Mouse (Mus musculus): ENCODE results near the gene Prkn.

Prkn gene

DNA sequence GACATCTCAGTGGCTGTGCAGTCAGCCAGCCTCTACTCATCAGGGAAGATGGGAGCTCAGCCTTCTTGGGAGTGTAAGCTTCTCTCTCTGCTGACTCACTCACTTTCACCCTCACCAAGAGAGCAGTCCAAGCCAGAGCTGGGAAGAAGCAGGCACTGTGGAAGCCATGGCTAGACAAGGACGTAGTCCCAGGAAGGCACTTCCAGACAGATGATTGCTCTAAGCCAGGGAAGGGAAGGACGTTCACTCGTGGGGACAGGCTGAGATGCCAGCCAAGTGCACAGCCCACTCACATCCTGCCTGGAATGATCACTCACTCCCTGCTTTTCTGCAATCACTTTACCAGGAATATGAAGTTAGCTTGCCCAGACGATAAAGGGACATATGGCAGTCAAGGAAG is 430.0 kb downstream of the Prkn start:
- no peak for DNase-seq (ENCODE audit: low spot score)

DNA sequence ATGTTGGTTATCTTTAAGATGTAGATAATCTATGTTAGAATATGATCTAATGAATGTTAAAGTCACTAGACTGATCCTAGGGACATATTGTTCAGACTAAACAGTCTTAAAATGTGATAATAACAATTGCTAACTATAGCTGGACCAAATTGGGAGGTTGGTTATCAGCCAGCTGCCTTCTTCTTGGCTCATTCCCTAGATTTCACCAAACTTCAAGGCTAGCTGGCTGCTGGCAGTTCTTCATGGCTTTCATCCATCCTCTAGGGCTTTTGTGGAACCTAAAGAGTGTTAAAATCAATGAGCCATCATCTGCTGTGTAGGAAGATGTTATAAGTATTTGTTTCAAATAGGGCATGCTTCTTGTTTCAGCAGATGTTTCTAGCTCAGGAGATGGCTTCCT is 431.7 kb downstream of the Prkn start:
- no peak for DNase-seq (ENCODE audit: low spot score)

- no peak for DNase-seq (ENCODE audit: low spot score)
Measured at GRCm38 (mm10) chr17:11284246-11284645, 444.1 kb downstream of the Prkn start.

DNA sequence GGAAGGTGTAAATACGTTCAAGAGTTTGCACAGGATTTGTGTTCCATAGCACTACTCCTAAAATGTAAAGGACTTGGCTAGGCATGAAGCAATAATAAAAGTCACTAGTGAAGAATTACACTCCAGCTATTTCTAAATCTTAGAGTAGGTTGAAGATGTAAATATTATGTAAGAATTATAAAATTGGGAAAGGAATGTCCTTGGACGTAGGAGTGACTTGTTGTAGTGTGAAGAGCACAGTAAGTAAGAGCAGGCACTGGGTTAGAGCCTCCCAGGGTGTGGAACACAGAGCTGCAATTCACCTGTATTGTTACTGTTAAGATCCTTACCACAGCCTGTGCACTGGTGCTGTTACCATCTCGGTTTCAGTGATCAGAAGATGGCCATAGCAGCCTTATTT is 450.0 kb downstream of the Prkn start:
- no peak for DNase-seq (ENCODE audit: low spot score)

DNA sequence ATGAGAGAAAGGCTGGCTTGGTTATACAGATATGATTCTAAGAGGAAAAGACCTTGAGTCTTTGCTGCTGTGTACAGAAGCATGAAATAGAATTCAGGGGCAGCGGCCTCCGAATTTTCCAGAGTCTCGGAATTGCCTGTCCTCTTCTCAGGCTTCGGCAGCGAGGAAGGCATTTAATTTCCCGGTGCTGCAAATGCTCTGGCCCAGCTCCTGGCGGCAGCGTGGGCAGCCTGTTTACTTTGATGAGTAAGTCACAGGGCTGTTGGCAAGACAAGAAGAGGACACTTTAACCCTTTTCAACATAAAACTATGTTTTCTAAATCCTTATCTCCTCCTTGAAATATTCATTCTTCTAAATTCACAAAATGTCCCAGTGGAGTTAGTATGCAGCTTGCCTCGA is 462.9 kb downstream of the Prkn start:
- DNase-seq (ENCODE audit: low spot score), result no peak

GRCm38 (mm10) chr17:11309843-11310242 is 469.7 kb downstream of the Prkn start:
- DNase-seq (ENCODE audit: low spot score), result no peak

GRCm38 (mm10) chr17:11314163-11314562 is 474.0 kb downstream of the Prkn start:
- DNase-seq (ENCODE audit: low spot score), result no peak

GRCm38 (mm10) chr17:11315675-11316074 is 475.5 kb downstream of the Prkn start:
- DNase-seq (ENCODE audit: low spot score), result no peak

DNA sequence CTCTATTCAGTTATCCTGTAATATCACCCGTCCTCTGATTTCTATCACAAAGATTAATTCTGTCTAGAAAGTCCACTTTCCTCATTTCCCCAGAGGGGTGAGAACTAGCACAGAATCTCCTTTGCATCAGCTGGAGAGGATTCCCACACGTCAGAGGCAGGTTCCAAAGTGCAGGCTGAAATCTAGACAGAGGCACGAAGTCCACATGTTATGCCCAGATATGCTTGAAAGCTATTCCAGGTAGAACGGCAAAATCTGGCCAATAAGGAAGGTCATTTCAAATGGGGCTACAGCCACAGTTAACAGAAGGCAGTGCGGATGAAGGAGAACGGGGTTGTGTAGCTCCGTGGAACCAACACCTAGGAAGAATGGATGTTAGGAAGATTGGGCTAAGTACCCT is 478.8 kb downstream of the Prkn start:
- no peak for DNase-seq (ENCODE audit: low spot score)

GRCm38 (mm10) chr17:11319666-11320360 is 479.6 kb downstream of the Prkn start:
- no peak for DNase-seq (ENCODE audit: low spot score)

GRCm38 (mm10) chr17:11332081-11332480 is 491.9 kb downstream of the Prkn start:
- DNase-seq (ENCODE audit: low spot score), result no peak

DNA sequence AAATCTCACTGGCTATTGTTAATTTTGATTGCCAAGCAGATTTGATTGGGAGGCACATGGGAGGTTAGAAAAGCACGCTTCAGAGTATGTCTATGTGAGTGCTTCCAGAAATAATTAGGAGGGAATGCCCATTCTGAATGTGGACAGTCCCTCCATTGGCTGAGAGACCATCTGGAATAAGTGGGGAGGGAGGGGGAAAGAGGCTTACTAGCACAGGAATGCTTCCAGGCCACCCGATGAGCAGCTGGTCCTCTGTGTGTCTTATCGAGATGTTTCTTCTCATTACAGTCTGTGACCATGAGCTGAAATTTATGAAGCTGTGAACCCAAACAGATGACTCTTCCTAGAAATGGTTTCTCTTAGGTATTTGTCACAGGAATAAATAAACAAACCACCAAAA is 493.6 kb downstream of the Prkn start:
- DNase-seq (ENCODE audit: low spot score), result no peak

- no peak for DNase-seq (ENCODE audit: low spot score)
Measured at GRCm38 (mm10) chr17:11336156-11336555, 496.0 kb downstream of the Prkn start.

DNA sequence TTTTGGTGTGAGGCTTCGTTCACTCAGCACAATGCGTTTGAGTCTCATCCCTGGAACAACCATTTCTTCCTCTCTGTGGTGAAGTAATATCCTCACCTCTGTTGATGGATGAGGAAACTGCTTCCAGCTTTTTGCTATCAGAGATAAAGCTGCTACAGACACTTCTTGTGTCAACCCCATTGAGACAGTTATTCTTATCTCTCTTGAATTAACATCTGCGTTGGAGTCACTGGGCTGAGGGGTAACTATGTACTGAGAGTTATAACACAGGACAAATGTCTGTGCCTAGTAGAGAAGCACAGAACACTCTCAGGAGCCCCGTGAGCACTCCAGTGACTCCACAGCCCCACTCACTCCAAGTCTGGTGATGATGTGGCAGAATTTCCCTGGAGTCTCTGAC is 500.2 kb downstream of the Prkn start:
- DNase-seq (ENCODE audit: low spot score), result no peak

GRCm38 (mm10) chr17:11346310-11346709 is 506.1 kb downstream of the Prkn start:
- no peak for DNase-seq (ENCODE audit: low spot score)

DNA sequence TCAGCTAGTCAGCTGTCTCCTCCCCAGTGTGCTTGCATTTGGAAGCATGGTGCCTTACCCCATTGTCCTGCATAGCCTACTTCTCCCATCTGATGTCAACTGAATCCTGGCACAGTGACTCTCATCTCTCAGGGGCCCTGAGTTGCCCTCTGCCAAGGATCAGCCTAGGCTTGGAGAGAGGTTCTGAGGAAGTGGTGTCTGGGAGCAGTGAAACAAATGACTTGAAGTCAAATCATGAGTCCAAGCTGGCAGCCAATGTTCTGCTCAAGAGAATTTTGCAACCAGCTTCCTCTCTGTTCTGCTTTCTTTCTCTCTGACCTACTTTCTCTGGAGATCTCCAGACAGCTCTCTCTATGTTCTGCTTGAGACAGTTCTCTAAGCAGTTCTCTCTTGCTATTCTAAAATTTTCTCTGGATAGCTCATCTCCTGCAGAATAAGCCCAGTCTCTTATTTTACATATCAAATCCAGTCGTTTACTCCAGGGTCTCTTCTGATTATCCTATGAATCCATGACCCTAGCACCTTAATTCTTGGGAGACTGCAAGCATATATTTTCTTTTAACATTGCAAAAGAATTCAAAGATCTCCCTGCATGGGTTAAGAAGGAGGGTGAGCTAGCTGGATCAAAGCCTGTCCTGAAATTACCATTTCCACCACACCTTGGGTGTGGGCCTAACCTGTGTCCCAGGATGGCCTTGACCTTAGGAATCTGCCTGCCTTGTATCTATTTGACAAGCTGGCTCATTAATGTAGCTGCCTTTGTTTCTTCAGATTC is 512.8 kb downstream of the Prkn start:
- DNase-seq (ENCODE audit: low spot score), result no peak

GRCm38 (mm10) chr17:11353553-11353945 is 513.4 kb downstream of the Prkn start:
- no peak for DNase-seq (ENCODE audit: low spot score)

- no peak for DNase-seq (ENCODE audit: low spot score)
Measured at GRCm38 (mm10) chr17:11354348-11354747, 514.2 kb downstream of the Prkn start.

GRCm38 (mm10) chr17:11375461-11375860 is 535.3 kb downstream of the Prkn start:
- no peak for DNase-seq (ENCODE audit: low spot score)

DNA sequence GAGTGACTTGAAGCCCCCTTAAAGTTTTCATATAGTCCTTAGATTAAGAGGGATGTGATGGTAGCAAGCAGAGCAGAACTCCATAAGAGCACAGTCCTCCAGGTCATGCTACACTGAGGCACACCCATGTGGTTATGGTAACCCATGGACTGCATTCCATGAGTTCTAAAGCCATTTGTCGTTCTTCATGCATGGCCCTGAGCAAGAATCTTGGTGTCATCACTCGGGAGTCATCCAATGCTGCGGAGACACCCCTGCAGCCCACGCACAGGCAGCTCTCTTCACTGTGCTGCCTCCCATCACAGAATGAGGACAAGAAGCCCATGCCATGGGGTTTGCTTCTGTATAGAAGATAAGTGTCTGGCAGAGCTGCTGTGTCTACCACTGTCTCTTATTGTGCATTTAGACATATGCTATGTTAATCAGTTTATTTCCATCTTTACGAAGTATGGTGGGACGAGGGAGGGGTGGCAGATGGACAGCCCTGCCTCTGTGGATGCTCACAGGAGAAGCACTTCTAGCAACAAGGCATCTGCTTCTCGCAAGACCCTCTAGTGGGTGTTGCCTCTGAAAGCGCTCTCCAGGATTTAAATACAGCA is 543.3 kb downstream of the Prkn start:
- no peak for DNase-seq (ENCODE audit: low spot score)

DNA sequence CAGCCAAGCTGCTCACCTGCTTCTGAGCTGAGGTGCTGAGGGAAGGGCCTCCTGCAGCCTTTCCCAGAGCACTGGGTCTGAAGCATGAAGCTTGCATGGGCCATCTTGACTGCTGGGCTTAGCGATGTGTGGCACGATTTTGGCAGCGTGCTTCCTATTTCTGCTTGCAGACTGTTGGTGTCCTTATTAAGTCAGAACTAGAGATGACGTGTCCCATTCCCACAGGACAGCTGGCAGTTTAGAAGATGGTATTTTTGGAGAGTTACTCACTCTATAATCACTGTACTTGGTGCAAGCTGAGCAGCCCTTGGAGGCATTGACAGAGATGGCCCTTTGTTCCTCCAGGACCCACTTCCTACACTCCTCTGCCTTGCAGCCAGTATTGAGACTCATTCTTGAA is 545.1 kb downstream of the Prkn start:
- no peak for DNase-seq (ENCODE audit: low spot score)

- DNase-seq (ENCODE audit: low spot score), result no peak
Measured at GRCm38 (mm10) chr17:11392622-11393294, 552.6 kb downstream of the Prkn start.

- no peak for DNase-seq (ENCODE audit: low spot score)
Measured at GRCm38 (mm10) chr17:11394607-11395006, 554.4 kb downstream of the Prkn start.
